Mouse (Mus musculus) small intestine, adult 2 months (tissue): Measurements from ENCODE around the gene Ufl1. TPM values are rescaled to one million over a fixed set of nuclear protein-coding genes. Genes with fewer than 3 reads are reported as not detected.
"Not testable (repeated sequence)": the region's sequence is repeated elsewhere in the genome, so short reads cannot be mapped to it uniquely, and the experiment has no call there.

Experiments used
- H3K27ac ChIP-seq: fragments of 200-500 bp; 2 replicates; pipeline ENCODE4 v1.5.1; 2012; ENCODE audit warnings: low read depth, low read length, control low read depth, inconsistent platforms; ENCODE audit not compliant: insufficient read depth
- H3K27me3 ChIP-seq: fragments of 200-500 bp; 2 replicates; pipeline ENCODE4 v1.6.1; 2012; ENCODE audit warnings: mild to moderate bottlenecking, moderate library complexity, low read length, inconsistent platforms; ENCODE audit not compliant: control insufficient read depth, insufficient read depth
- H3K36me3 ChIP-seq: fragments of 200-500 bp; 2 replicates; pipeline ENCODE4 v1.6.1; 2012; ENCODE audit warnings: mild to moderate bottlenecking, low read length, control low read depth, inconsistent platforms; ENCODE audit not compliant: control insufficient read depth, insufficient read depth
- H3K4me1 ChIP-seq: fragments of 200-500 bp; 2 replicates; pipeline ENCODE4 v1.6.1; 2012; ENCODE audit warnings: low read length, inconsistent platforms, mixed read lengths; ENCODE audit not compliant: control insufficient read depth, insufficient read depth, insufficient read length
- H3K4me3 ChIP-seq: fragments of 200-500 bp; 2 replicates; pipeline ENCODE4 v1.5.1; 2012; ENCODE audit warnings: low read depth, mild to moderate bottlenecking, control low read depth, inconsistent platforms, low read length, moderate library complexity
- CTCF ChIP-seq: fragments of 200-500 bp; IDR thresholded peaks from 2 replicates; pipeline ENCODE4 v1.5.1; 2012; ENCODE audit warnings: low read depth, mild to moderate bottlenecking, control low read depth, inconsistent platforms, low read length, moderate library complexity, mixed read lengths; ENCODE audit not compliant: insufficient replicate concordance, insufficient read length; ENCODE audit errors: extremely low read depth
- POLR2A ChIP-seq: fragments of 200-500 bp; IDR thresholded peaks from 2 replicates; pipeline ENCODE4 v1.6.1; 2012; ENCODE audit warnings: low read depth, mild to moderate bottlenecking, control low read depth, inconsistent platforms, low read length, moderate library complexity
- WGBS: fragments of 180-500 bp; shearing (Covaris S2); methylation state at CpG from one replicate; pipeline ENCODE4 v1.1.7; 2018; 5-methylcytosine and 5-hydroxymethylcytosine counted together
- polyA plus RNA-seq: library from polyadenylated mRNA; depleted of rRNA; stranded (reverse); fragments of >200 nt; gene quantifications from 2 replicates; pipeline ENCODE4 v1.2.3, GENCODE M21; 2012

The Ufl1 gene
- polyA plus RNA-seq, 1 experiment, result 1.7 TPM

- Histone ChIP-seq H3K4me3 (no peak overlapping the region), H3K27me3 (no peaks in the 10 kb centered on the region), H3K27ac (no peak overlapping the region), H3K4me1 (no peaks in the 10 kb centered on the region), H3K36me3 (peaks cover 54% of the 10 kb centered on the region)
- TF ChIP-seq CTCF (no peak), POLR2A (no peak)
- 97% methylated on average over 1 of the region's 1 CpGs for WGBS
These were observed 9.7 kb downstream of the Ufl1 start for GRCm38 (mm10) chr4:25271926-25272325.

DNA sequence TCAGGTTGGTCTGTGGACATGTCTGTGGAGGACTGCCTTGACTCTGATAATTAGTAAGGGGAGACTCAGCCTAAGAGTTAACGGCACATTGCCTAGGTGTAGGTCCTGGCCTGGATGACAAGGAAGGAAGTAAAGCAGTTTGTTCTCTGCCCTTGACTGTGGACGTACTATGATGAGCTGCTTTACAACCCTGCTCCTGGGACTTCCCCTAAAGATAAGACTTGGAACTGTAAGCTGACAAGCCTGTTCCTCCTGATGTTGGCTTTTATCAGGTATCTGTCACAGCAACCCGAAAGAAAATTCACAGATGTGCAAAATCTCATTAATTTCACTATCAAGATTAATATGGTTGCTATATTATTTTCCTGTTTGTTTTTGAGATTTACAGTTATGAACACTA lies 14.5 kb downstream of the Ufl1 start:
- no peak for TF ChIP-seq POLR2A
- no peak for TF ChIP-seq CTCF
- Histone ChIP-seq H3K27ac (no peak overlapping the region), H3K27me3 (no peaks in the 10 kb centered on the region), H3K36me3 (peaks cover 40% of the 10 kb centered on the region), H3K4me1 (no peaks in the 10 kb centered on the region), H3K4me3 (no peak overlapping the region)
- WGBS, result 39% methylated on average over 3 of the region's 3 CpGs

GRCm38 (mm10) chr4:25257822-25258398 lies 23.7 kb downstream of the Ufl1 start:
- 91% methylated on average over 7 of the region's 7 CpGs for WGBS
- Histone ChIP-seq H3K27me3 (no peaks in the 10 kb centered on the region), H3K4me1 (no peaks in the 10 kb centered on the region), H3K27ac (no peak overlapping the region), H3K4me3 (no peak overlapping the region), H3K36me3 (peaks cover 33% of the 10 kb centered on the region)
- TF ChIP-seq POLR2A (no peak), CTCF (no peak)

DNA sequence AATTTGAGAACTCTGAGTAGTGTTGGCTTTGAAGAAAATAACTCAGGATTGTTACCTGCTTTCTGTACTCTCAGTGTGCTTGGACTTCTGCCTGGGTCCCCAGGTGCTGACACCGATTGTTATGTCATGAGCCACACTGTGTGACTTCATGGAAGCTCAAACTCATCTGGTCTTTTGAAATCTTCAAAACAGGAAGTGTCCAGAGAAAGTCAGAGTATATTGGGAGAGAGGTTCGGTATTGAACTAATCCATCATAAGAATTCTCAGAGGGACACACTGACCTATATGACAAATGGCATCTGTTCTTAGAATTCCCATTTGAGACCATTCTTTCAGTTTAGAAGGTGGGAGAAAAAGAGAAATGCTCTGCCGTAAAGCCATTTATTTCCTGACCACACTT lies 38.8 kb downstream of the Ufl1 start, which contains the start of gene Fhl5:
Gene Fhl5, minus strand, starts transcription at position 101 of the 400 bp plus-strand sequence.
- Histone ChIP-seq H3K4me1 (no peaks in the 10 kb centered on the region), H3K36me3 (no peaks in the 10 kb centered on the region), H3K27ac (no peak within 1 kb of the TSS), H3K27me3 (no peaks in the 10 kb centered on the region), H3K4me3 (no peak within 1 kb of the TSS)
- WGBS, result 84% methylated on average over 3 of the region's 3 CpGs
- TF ChIP-seq POLR2A (no peak), CTCF (no peak)

DNA sequence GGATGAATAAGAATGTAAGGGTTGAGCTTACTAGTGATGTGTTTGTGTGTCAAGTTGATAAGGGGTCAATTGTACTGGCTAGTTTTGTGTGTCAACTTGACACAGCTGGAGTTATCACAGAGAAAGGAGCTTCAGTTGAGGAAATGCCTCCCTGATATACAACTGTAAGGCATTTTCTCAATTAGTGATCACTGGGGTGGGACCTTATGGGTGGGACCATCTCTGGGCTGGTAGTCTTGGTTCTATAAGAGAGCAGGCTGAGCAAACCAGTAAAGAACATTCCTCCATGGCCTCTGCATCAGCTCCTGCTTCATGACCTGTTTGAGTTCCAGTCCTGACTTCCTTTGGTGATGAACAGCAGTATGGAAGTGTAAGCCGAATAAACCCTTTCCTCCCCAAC lies 46.0 kb downstream of the Ufl1 start:
- H3K4me3 ChIP-seq, H3K4me1 ChIP-seq, H3K36me3 ChIP-seq, H3K27ac ChIP-seq, H3K27me3 ChIP-seq: not testable (repeated sequence)
- 81% methylated on average over 1 of the region's 1 CpGs for WGBS

GRCm38 (mm10) chr4:25233767-25234166 lies 47.9 kb downstream of the Ufl1 start:
- H3K27me3 ChIP-seq, H3K27ac ChIP-seq, H3K4me3 ChIP-seq, H3K36me3 ChIP-seq, H3K4me1 ChIP-seq: not testable (repeated sequence)
- WGBS, result 74% methylated on average over 1 of the region's 1 CpGs

- Histone ChIP-seq H3K4me3 (no peak overlapping the region), H3K27me3 (no peaks in the 10 kb centered on the region), H3K4me1 (no peaks in the 10 kb centered on the region), H3K36me3 (no peaks in the 10 kb centered on the region), H3K27ac (no peak overlapping the region)
- 92% methylated on average over 3 of the region's 3 CpGs for WGBS
- TF ChIP-seq POLR2A (no peak), CTCF (no peak)
These were observed 49.1 kb downstream of the Ufl1 start for GRCm38 (mm10) chr4:25232546-25232945.

DNA sequence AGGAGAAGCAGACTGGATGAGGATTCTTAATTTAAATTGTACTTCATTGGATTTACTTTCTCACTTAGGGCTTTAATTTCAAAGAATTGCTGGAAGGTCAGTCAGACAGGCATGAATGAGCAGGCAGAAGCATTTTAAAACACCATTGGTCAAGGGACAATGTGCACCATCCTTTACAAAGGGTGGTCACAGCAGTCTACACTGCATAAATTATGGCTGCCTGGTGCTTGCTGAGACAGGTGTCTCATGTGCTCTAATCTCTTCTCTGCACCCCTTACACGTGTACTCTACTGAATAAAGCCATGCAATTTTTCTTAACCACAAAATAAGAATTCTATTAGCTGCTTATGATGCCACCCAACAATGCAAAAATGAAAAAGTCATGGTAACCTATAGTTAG lies 54.1 kb downstream of the Ufl1 start:
- Histone ChIP-seq H3K27ac (no peak overlapping the region), H3K4me1 (no peaks in the 10 kb centered on the region), H3K36me3 (no peaks in the 10 kb centered on the region), H3K27me3 (no peaks in the 10 kb centered on the region), H3K4me3 (no peak overlapping the region)
- TF ChIP-seq POLR2A, result no peak
- TF ChIP-seq CTCF, result no peak
- 29% methylated on average over 1 of the region's 1 CpGs for WGBS
